26 mouse cellular contexts compared by ENCODE assay signal in the genomic region with DNA sequence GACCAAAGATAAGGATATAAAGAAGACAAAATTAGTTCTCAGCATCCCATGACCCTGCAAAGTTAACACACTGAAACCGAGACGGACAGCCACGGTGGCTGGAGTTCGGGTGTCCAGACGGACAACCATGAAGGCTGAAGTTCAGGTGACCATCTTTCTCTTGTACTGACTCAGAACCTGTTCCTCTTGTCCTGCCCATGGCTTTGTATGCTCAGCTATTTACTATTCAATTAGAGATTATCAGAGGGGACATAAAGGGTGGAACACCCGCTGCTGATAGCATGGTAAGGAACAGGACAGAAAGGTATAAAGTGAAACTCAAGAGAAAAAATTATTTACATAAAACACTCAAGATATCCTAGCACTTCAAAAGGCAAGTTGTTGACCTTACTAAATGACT.
DNase-seq lines count a peak whose midpoint lies in the region; ATAC-seq and TF ChIP-seq lines count a peak whose summit lies in the region.
"Had no signal": no experiment of that assay in that cellular context is flagged by ENCODE, and none has a peak within 500 bp of the region (broad histone marks: within the 10 kb centered on the region; RNA-seq: fewer than 3 reads in every experiment).

No protein-coding gene starts in this region.

- H3K4me1 ChIP-seq in heart, embryonic 15.5 days (replicated peaks) = peaks cover 12% of the 10 kb centered on the region
- peaks cover 9% of the 10 kb centered on the region; the same call in 1 of the 2 replicates for H3K4me1 ChIP-seq in intestine, embryonic 15.5 days (replicated peaks)
- H3K4me1 ChIP-seq in intestine, postnatal 0 days (replicated peaks; ENCODE audit: control insufficient read depth, insufficient read depth, low read length) = 0 out of 2 replicates have a peak, but pooled peaks cover 3% of the 10 kb centered on the region
- H3K4me1 ChIP-seq in stomach, embryonic 15.5 days = peaks cover 12% of the 10 kb centered on the region
- H3K4me1 ChIP-seq: hindbrain, embryonic 12.5 days; hindbrain, embryonic 15.5 days had no signal

- H3K36me3 ChIP-seq in heart, embryonic 15.5 days = no peaks in the 10 kb centered on the region
- no peaks in the 10 kb centered on the region for H3K36me3 ChIP-seq in intestine, embryonic 15.5 days
- no peaks in the 10 kb centered on the region for H3K36me3 ChIP-seq in intestine, postnatal 0 days (ENCODE audit: control insufficient read depth, insufficient read depth)
- no peaks in the 10 kb centered on the region for H3K36me3 ChIP-seq in stomach, embryonic 15.5 days
- H3K36me3 ChIP-seq: embryonic facial prominence, embryonic 12.5 days; embryonic facial prominence, embryonic 15.5 days; G1E; heart, embryonic 10.5 days; hindbrain, embryonic 12.5 days; hindbrain, embryonic 15.5 days had no signal

- no peak for TF ChIP-seq CTCF in intestine, postnatal 0 days (IDR thresholded peaks at IDR 0.05; ENCODE audit: low read depth)

- peak overlapping the region; percentile 84; the same call in 1 of the 2 replicates for H3K27ac ChIP-seq in heart, embryonic 15.5 days
- no peak overlapping the region for H3K27ac ChIP-seq in intestine, embryonic 15.5 days
- H3K27ac ChIP-seq in intestine, postnatal 0 days (ENCODE audit: low read depth, low read length) = no peak overlapping the region
- H3K27ac ChIP-seq in stomach, embryonic 15.5 days = no peak overlapping the region
- H3K27ac ChIP-seq: embryonic facial prominence, embryonic 12.5 days; embryonic facial prominence, embryonic 15.5 days; hindbrain, embryonic 12.5 days; hindbrain, embryonic 15.5 days had no signal

- H3K4me2 ChIP-seq in heart, embryonic 15.5 days = no peak overlapping the region
- no peak overlapping the region for H3K4me2 ChIP-seq in intestine, embryonic 15.5 days (replicated peaks)
- peak overlapping the region; percentile 9; the same call in 1 of the 2 replicates for H3K4me2 ChIP-seq in intestine, postnatal 0 days (replicated peaks; ENCODE audit: low read depth)
- H3K4me2 ChIP-seq in stomach, embryonic 15.5 days = no peak overlapping the region
- H3K4me2 ChIP-seq: hindbrain, embryonic 12.5 days had no signal

- ATAC-seq in heart, embryonic 15.5 days (replicated peaks; ENCODE audit: insufficient number of reproducible peaks, insufficient read depth, low FRiP score, low read depth) = no peak
- peak; percentile 81 for ATAC-seq in intestine, embryonic 15.5 days
- ATAC-seq in intestine, postnatal 0 days = no peak
- peak; percentile 74 for ATAC-seq in stomach, embryonic 15.5 days (ENCODE audit: insufficient read depth, low FRiP score, low read depth)
- ATAC-seq: forebrain, embryonic 14.5 days; forebrain, postnatal 0 days had no signal

- H3K27me3 ChIP-seq in heart, embryonic 15.5 days = no peaks in the 10 kb centered on the region
- H3K27me3 ChIP-seq in intestine, embryonic 15.5 days (replicated peaks) = no peaks in the 10 kb centered on the region
- H3K27me3 ChIP-seq in intestine, postnatal 0 days (replicated peaks; ENCODE audit: control insufficient read depth, insufficient read depth, low read length) = no peaks in the 10 kb centered on the region
- no peaks in the 10 kb centered on the region for H3K27me3 ChIP-seq in stomach, embryonic 15.5 days (replicated peaks)
- H3K27me3 ChIP-seq: CH12.LX; embryonic facial prominence, embryonic 12.5 days; embryonic facial prominence, embryonic 15.5 days; hindbrain, embryonic 12.5 days; hindbrain, embryonic 15.5 days had no signal

- no peak overlapping the region for H3K4me3 ChIP-seq in heart, embryonic 15.5 days
- no peak overlapping the region for H3K4me3 ChIP-seq in intestine, embryonic 15.5 days (replicated peaks)
- H3K4me3 ChIP-seq in intestine, postnatal 0 days (ENCODE audit: low read depth, low read length) = no peak overlapping the region
- no peak overlapping the region for H3K4me3 ChIP-seq in stomach, embryonic 15.5 days (replicated peaks)
- H3K4me3 ChIP-seq: embryonic facial prominence, embryonic 12.5 days; hindbrain, embryonic 12.5 days; hindbrain, embryonic 15.5 days had no signal

- WGBS in heart, embryonic 15.5 days = 92% methylated on average over 6 of the region's 6 CpGs
- 79% methylated on average over 6 of the region's 6 CpGs for WGBS in intestine, embryonic 15.5 days
- WGBS in intestine, postnatal 0 days = 71% methylated on average over 6 of the region's 6 CpGs
- 67% methylated on average over 6 of the region's 6 CpGs for WGBS in stomach, embryonic 15.5 days

- H3K9me3 ChIP-seq in heart, embryonic 15.5 days (replicated peaks) = no peaks in the 10 kb centered on the region
- H3K9me3 ChIP-seq in intestine, embryonic 15.5 days = no peaks in the 10 kb centered on the region
- H3K9me3 ChIP-seq in intestine, postnatal 0 days (ENCODE audit: control insufficient read depth) = no peaks in the 10 kb centered on the region
- no peaks in the 10 kb centered on the region for H3K9me3 ChIP-seq in stomach, embryonic 15.5 days
- H3K9me3 ChIP-seq: embryonic facial prominence, embryonic 12.5 days; embryonic facial prominence, embryonic 15.5 days; heart, embryonic 10.5 days; hindbrain, embryonic 12.5 days; hindbrain, embryonic 15.5 days had no signal

- H3K9ac ChIP-seq in heart, embryonic 15.5 days = no peak overlapping the region
- H3K9ac ChIP-seq in intestine, embryonic 15.5 days = no peak overlapping the region
- no peak overlapping the region for H3K9ac ChIP-seq in intestine, postnatal 0 days (ENCODE audit: low read depth, low read length)
- H3K9ac ChIP-seq in stomach, embryonic 15.5 days = no peak overlapping the region
- H3K9ac ChIP-seq: embryonic facial prominence, embryonic 12.5 days; embryonic facial prominence, embryonic 15.5 days; forebrain, postnatal 0 days; hindbrain, embryonic 12.5 days; hindbrain, embryonic 15.5 days had no signal

- no peak for DNase-seq in heart, adult 8-10 months (ENCODE audit: low spot score)
- no peak for DNase-seq in layer of hippocampus, adult 18-20 months (ENCODE audit: low spot score in 2 of 2)
- DNase-seq in thymus, postnatal 36 days = no peak
- no peak for DNase-seq in kidney, adult 18-20 months
- DNase-seq: adrenal gland, postnatal 14 days; B cell, adult 2 months; cerebellum, adult 11 months; cerebellum, adult 2 months; cerebellum, adult 9-11 months; cerebellum, postnatal 25 days; forebrain, postnatal 0 days; gastrocnemius, adult 2 months; gastrocnemius, postnatal 14 days; heart, adult 11 months had no signal

Comparison
In these comparisons a context has a peak if more than half of its experiments do, and no peak if none do; other contexts are left out.
1. ATAC-seq: peak in intestine, embryonic 15.5 days (single experiment) and stomach, embryonic 15.5 days (single experiment); none in heart, embryonic 15.5 days (single experiment) and intestine, postnatal 0 days (single experiment).